Mouse (Mus musculus): ENCODE measurements around the gene Mpv17l2. TPM values are rescaled to one million over a fixed set of nuclear protein-coding genes. Genes with fewer than 3 reads are reported as not detected.

Mpv17l2 gene
- total RNA-seq, 2 experiments from 2014 or later = 30.1 to 31.4 TPM

GRCm38 (mm10) chr8:70766571-70767440 is 6.1 kb upstream of the Mpv17l2 start:
- peak; percentile 60 for DNase-seq

DNA sequence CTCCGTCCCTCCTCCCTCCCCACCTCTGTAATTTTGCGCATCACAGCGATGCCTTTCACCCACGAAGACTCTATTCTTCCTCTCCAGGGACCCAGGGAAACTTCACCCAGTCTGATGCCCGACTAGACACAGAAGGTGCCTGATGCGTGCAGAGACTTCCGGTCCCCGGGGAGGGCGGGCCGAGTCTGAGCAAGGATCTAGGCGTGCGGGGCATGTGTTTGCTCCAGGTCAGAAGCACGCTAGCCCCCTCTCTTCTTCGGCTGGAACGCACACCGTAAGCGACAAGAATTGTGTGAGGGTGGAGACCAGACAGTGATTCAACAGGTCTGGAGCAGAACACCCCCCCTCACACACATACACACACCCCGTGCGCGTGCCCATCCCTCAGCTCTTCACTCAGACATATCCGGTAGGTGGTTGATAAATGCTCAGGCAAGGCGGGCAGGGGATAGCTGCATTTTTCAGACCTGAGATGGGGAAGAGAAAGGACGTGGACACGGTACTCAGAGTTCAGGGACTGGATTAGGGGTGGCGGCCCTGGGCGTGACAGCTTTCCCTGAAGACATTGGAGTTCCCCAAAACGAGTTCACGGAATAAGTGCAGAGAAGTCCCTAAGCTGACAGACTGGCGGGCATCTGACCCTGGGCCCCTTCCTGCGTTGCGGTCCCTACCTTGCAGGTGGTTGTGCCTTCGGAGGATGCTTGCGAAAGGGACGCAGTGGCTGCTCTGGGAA is 5.3 kb upstream of the Mpv17l2 start:
- DNase-seq = no peak

DNA sequence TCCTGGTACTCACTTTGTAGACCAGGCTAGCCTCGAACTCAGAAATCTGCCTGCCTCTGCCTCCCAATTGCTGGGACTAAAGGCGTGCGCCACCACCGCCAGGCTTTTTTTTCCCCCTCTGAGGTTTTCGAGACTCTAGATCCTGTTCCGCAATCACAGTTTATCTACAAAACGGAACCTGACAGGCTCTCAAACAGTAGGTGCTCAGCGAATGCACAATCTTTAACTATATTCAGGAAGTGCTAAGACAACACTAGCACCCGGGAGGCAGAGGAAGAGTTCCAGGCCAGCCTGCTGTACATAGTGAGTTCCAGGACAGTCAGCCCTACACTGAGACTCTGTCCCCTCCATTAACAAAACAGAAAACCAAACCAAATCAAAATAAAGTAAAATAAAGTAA is 4.6 kb upstream of the Mpv17l2 start:
- DNase-seq = no peak

DNA sequence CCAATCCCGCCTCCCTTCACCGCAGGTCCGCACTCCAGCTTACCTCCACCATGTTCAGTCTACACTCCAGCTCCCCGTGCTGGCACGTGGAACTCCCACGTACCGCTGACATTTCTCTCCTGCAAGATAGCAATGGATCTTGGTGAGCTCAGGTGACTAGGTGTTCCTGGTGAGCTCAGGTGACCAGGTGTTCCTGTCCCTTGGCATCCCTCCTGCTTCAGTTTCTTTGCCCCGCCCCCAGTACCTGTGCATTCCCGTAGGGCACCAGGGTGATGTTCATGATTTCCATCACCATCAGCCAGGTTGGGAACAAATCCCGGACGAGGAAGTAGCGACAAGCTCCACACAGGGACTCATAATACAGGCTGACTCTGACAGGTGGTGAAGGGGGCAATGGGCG is 3.9 kb upstream of the Mpv17l2 start:
- no peak for DNase-seq

DNA sequence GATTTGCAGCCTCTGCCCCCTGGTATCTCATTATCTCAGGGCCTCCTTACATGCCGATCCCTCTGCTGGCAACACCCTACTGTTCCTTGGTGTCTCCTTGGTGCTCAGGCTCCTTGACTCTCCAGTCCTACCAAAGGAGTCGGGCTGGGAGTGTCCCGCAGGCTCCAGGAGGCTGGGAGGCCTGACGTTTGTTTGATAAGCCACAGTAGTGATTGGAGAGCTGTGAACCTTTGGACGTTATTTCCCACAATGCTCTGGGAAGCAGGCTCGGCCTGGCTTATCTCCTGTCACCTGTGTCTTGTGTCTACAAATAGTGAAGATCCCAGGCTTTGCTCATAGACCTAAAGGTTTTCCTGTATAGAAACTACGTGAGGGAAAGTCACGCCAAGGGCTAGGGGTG is 3.3 kb upstream of the Mpv17l2 start:
- DNase-seq = no peak

DNA sequence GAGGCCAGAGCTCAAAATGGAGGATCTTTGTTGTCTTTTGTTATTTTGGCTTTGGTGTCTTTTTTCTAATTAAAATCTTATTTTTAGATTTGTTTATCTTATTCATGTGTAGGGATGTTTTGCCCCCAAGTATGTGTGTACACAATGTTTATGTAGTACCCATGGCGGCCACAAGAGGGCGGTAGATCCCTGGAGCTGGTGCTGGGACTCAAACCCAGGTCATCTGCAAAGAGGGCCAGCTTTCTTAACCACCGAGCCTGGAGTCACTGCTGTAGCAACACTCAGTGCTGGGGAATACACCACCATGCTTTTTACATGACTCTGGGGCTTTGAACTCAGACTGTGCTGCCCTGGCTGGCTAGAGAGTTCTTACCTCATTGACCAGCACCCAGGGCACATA is 2.6 kb upstream of the Mpv17l2 start:
- DNase-seq = peak; percentile 68

GRCm38 (mm10) chr8:70762118-70762517 is 1.4 kb upstream of the Mpv17l2 start:
- no peak for DNase-seq

GRCm38 (mm10) chr8:70760350-70760749 is 396 bp downstream of the Mpv17l2 start:
- DNase-seq = no peak

DNA sequence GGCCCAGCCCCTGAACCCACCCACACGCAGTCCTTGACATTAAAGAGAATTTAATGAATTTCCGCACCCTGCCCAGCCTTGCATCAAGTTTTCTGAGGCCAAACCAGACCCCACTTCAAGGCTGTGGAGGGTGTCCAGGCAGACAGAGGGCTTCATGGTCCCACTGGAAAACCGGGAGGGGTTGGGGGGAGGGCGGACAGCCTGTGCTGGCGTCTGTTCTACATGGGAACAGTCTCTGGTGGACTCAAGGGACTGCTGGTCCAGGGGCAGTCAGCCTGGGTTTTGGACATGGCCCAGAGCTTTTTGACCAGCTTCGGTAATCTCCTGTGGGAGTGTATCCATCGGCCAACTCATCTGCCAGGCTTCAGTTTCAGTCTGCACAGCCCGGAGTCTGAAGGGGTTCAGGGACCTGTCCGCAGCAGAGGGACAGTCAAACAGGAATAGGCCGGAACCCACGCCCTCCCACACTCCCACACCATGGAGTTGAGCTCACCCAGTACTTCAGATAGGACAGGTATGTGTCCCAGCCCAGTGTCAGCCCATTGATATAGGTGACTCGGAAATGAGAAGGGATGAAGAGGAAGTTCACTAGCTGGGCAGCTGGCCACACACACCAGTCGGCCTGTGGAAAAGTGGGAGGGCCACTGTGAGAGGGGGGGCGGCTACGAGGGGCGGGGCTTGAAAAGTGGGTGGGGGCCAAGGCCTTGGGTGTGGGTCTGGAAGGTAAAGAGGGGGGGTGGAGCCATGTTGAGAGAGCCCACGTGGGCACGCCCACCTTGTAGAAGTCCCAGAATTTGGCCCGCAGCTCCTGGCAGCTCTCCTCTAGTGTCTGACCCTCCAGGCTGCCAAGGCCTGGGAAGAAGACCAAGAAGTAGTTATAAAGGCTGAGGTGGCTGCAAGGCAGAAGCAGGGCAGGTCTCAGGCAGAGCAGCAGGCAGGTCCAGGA is 1.9 kb downstream of the Mpv17l2 start:
- DNase-seq = peak; percentile 34

DNA sequence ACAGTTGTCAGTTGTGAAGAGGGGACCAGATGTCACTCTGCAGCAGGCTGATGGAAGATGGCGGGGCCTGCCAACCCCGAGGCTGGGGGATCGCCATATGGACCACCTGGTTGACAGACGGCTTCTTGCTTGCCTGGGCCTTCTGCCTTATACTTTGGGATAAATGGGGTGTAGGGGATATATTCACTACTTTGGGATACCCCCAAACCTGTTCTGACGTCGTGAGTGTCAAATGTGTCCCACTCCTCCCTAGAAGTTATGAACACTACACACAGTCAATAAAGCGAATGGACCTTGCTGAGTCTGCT is 2.5 kb downstream of the Mpv17l2 start:
- DNase-seq = no peak

GRCm38 (mm10) chr8:70757523-70758307 is 3.0 kb downstream of the Mpv17l2 start:
- peak; percentile 34 for DNase-seq

DNA sequence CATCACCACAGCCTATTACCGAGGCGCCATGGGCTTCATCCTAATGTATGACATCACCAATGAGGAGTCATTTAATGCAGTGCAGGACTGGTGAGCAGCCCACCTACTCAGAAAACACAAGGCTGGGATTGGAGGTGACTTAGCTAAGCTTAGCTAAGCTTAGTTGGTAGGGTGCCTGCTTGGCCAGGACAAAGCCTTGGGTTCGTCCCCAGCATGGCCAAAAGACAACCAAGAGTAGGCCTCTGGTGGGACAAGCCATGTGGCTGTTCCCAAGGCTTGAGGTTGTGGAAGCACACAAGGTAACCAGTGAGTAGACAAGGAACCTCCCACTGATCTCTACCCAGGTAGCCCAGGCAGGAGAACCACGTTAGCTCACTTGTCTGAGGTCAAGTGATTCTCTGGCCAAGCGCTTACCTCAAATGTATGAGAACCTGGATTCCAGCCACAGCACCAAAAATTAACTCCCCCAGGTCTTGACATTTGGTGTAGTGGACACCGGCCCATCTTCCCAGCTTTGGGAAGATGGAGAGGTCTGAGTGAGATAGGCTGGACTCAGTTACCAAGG is 4.2 kb downstream of the Mpv17l2 start:
- DNase-seq = no peak

- peak; percentile 7 for DNase-seq
Observed at GRCm38 (mm10) chr8:70755661-70756475, 4.9 kb downstream of the Mpv17l2 start.

- peak; percentile 66 for DNase-seq
Observed at GRCm38 (mm10) chr8:70754871-70755660, 5.7 kb downstream of the Mpv17l2 start.

GRCm38 (mm10) chr8:70754043-70754870 is 6.5 kb downstream of the Mpv17l2 start, which contains the start of gene Rab3a:
TSS of gene Rab3a (plus strand) at chr8:70754679.
- peak; percentile 89 for DNase-seq

DNA sequence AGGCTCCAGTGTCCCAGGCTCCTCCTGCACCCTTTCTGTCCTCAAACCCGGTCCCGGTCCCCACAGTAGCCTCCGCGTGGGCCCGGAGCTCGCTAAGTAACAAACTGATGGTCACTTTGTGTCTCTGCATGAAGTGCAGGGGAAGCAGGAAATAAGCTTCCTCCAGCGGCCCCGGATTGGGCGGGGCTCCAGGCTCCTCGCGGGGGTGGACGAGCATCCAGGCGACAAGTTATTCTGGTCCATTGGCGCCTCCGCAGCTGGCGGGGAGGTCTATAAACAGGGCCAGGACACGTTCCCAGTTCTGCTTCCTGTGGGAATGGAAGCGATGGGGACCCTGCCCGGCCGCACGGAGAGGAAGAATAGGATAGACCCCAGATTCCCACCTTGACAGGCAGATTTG is 7.6 kb downstream of the Mpv17l2 start:
- DNase-seq = peak; percentile 95

- peak; percentile 83 for DNase-seq
Observed at GRCm38 (mm10) chr8:70752000-70752764, 8.6 kb downstream of the Mpv17l2 start.
